Mouse (Mus musculus): ENCODE data around the gene Dhx29. TPM values are rescaled to one million over a fixed set of nuclear protein-coding genes. Genes with fewer than 3 reads are reported as not detected.
A peak's percentile ranks its signal among the peaks of the same experiment; 100 is the strongest.

Gene Dhx29
- polyA plus RNA-seq, 1 experiment: 3.7 TPM

- no peaks in the 10 kb centered on the region for H3K9me3 ChIP-seq
- H3K4me1 ChIP-seq: peaks cover 56% of the 10 kb centered on the region
- TF ChIP-seq FLI1 (IDR thresholded peaks at IDR 0.05; ENCODE audit: low read length) (no peak), GATA1 (IDR thresholded peaks at IDR 0.05; ENCODE audit: borderline replicate concordance, low read length) (no peak)
- peaks cover 31% of the 10 kb centered on the region for H3K36me3 ChIP-seq (replicated peaks; ENCODE audit: low read length)
- peak overlapping the region; percentile 99 for H3K4me3 ChIP-seq (replicated peaks)
- no peaks in the 10 kb centered on the region for H3K27me3 ChIP-seq (replicated peaks)
Observed at GRCm38 (mm10) chr13:112928038-112928668, 899 bp downstream of the Dhx29 start.

DNA sequence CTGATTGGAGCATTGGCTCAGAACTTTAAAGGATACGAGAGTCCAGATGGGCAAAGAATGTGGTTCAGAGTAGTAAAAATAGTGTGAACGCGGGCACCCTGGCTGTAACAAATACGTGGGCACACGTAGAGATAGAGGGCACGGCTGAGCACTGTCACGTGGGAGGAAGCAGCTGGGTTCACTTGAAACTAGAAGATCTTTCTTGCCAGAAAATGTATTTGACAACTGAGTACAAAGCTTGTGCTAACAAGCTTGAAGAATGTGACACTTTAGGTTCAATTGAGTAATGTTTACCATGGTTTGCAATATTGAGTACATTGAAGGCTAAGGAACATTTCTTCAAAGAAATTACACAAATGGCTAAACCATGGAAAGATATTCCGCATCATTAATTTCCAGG lies 10.9 kb downstream of the Dhx29 start:
- no peaks in the 10 kb centered on the region for H3K9me3 ChIP-seq
- peaks cover 93% of the 10 kb centered on the region for H3K36me3 ChIP-seq (replicated peaks; ENCODE audit: low read length)
- TF ChIP-seq FLI1 (IDR thresholded peaks at IDR 0.05; ENCODE audit: low read length): no peak
- TF ChIP-seq GATA1 (IDR thresholded peaks at IDR 0.05; ENCODE audit: borderline replicate concordance, low read length): no peak
- H3K4me3 ChIP-seq (replicated peaks): no peak overlapping the region
- no peaks in the 10 kb centered on the region for H3K27me3 ChIP-seq (replicated peaks)
- H3K4me1 ChIP-seq: no peaks in the 10 kb centered on the region; the same call in 1 of the 2 replicates

DNA sequence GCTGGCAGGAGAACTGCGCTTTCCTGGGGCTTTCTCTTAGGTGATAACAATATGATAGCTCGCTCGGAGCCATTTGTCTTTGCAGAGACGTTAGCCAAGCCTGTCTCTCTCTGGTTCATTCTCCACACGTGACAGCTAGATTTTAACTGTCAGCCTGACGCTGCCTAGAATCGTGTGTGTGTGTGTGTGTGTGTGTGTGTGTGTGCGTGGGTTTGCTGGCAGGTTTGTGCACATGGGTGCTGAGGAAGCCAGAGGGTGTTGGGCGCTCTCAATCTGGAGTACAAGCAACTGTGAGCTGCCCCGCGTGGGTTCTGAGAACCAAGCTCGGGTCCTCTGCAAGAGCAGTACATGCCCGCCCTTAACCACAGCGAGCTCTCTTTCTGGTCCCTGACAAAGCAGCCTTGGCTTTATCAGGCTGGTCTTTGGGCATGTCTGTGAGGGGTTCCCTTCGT lies 14.7 kb downstream of the Dhx29 start:
- Histone ChIP-seq H3K36me3 (replicated peaks; ENCODE audit: low read length) (peaks cover 95% of the 10 kb centered on the region), H3K4me1 (no peaks in the 10 kb centered on the region), H3K4me3 (replicated peaks) (no peak overlapping the region), H3K27me3 (replicated peaks) (no peaks in the 10 kb centered on the region), H3K9me3 (no peaks in the 10 kb centered on the region)
- TF ChIP-seq GATA1 (IDR thresholded peaks at IDR 0.05; ENCODE audit: borderline replicate concordance, low read length): no peak
- TF ChIP-seq FLI1 (IDR thresholded peaks at IDR 0.05; ENCODE audit: low read length): no peak

GRCm38 (mm10) chr13:112945312-112945711 lies 18.1 kb downstream of the Dhx29 start:
- Histone ChIP-seq H3K4me3 (replicated peaks) (no peak overlapping the region), H3K36me3 (replicated peaks; ENCODE audit: low read length) (peaks cover 94% of the 10 kb centered on the region), H3K9me3 (no peaks in the 10 kb centered on the region), H3K4me1 (no peaks in the 10 kb centered on the region), H3K27me3 (replicated peaks) (no peaks in the 10 kb centered on the region)
- no peak for TF ChIP-seq GATA1 (IDR thresholded peaks at IDR 0.05; ENCODE audit: borderline replicate concordance, low read length)
- TF ChIP-seq FLI1 (IDR thresholded peaks at IDR 0.05; ENCODE audit: low read length): no peak

DNA sequence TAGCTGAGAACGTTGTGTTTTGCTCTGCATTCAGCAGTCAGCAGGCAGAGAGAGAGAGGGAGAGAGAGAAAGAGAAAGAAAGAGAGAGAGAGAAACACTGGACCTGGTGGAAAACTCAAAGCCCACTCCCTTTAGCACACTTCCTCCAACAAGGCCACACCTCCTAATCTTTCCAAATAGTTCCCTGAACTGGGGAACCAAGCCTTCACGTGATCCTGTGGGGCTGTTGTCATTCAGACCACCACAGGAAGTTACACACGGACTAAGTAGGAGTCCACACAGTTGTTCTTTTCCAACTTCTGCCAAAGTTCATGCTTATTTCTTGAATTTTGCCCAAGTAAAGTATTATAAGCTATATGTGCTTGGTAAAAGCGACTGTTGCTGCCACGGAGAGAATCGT lies 18.6 kb downstream of the Dhx29 start:
- no peak overlapping the region for H3K4me3 ChIP-seq (replicated peaks)
- H3K4me1 ChIP-seq: peaks cover 4% of the 10 kb centered on the region; the same call in 1 of the 2 replicates
- H3K9me3 ChIP-seq: no peaks in the 10 kb centered on the region
- H3K27me3 ChIP-seq (replicated peaks): no peaks in the 10 kb centered on the region
- H3K36me3 ChIP-seq (replicated peaks; ENCODE audit: low read length): peaks cover 94% of the 10 kb centered on the region
- TF ChIP-seq GATA1 (IDR thresholded peaks at IDR 0.05; ENCODE audit: borderline replicate concordance, low read length): no peak
- TF ChIP-seq FLI1 (IDR thresholded peaks at IDR 0.05; ENCODE audit: low read length): no peak

DNA sequence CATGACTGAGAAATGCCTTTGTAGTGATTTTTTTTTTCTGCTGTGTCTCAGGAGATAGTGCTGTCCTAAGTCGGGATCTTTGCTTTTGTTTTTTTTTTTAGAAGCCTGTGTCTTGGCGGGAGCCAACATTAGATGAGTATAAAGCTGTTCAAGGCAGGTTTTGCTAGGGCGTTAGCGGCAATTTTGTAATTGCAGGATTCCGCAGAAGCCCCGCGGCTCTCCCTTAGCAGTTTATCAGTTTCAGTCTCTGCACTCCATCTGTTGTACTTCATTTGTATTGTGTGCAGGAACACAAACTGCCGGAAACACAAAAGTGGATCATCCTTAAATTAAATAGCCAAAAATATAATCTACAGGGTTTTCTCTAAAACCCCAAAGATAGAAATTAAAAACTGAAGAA lies 26.8 kb downstream of the Dhx29 start:
- peaks cover 95% of the 10 kb centered on the region for H3K36me3 ChIP-seq (replicated peaks; ENCODE audit: low read length)
- no peak overlapping the region for H3K4me3 ChIP-seq (replicated peaks)
- H3K4me1 ChIP-seq: peaks cover 5% of the 10 kb centered on the region; the same call in 1 of the 2 replicates
- no peaks in the 10 kb centered on the region for H3K9me3 ChIP-seq
- H3K27me3 ChIP-seq (replicated peaks): no peaks in the 10 kb centered on the region
- no peak for TF ChIP-seq FLI1 (IDR thresholded peaks at IDR 0.05; ENCODE audit: low read length)
- TF ChIP-seq GATA1 (IDR thresholded peaks at IDR 0.05; ENCODE audit: borderline replicate concordance, low read length): no peak

DNA sequence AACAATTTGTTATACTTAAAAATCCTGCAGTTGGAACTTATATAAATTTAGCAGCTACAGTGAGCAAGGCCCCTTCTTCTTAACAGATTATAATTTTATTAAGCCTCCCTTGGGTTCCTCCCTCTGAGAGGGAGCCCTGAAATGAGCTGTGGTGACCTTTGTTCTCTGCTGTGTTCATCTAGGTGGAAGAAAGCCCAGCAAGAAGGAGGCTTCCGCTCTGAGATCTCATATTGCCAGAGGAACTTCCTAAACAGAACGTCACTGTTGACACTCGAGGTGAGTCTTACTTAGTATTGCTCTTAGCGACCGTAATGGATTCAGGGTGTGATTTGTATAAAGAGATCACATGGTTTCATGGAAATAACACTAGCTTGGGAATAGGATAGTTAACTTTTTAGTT lies 35.8 kb downstream of the Dhx29 start:
- TF ChIP-seq GATA1 (IDR thresholded peaks at IDR 0.05; ENCODE audit: borderline replicate concordance, low read length): no peak
- Histone ChIP-seq H3K9me3 (no peaks in the 10 kb centered on the region), H3K27me3 (replicated peaks) (no peaks in the 10 kb centered on the region), H3K4me1 (no peaks in the 10 kb centered on the region), H3K36me3 (replicated peaks; ENCODE audit: low read length) (peaks cover 97% of the 10 kb centered on the region), H3K4me3 (replicated peaks) (no peak overlapping the region)

- peaks cover 97% of the 10 kb centered on the region for H3K36me3 ChIP-seq (replicated peaks; ENCODE audit: low read length)
Observed at GRCm38 (mm10) chr13:112964421-112964820, 37.2 kb downstream of the Dhx29 start.

GRCm38 (mm10) chr13:112967267-112967666 lies 40.0 kb downstream of the Dhx29 start:
- no peak for TF ChIP-seq FLI1 (IDR thresholded peaks at IDR 0.05; ENCODE audit: low read length)
- no peak for TF ChIP-seq GATA1 (IDR thresholded peaks at IDR 0.05; ENCODE audit: borderline replicate concordance, low read length)
- Histone ChIP-seq H3K36me3 (replicated peaks; ENCODE audit: low read length) (peaks cover 74% of the 10 kb centered on the region), H3K9me3 (no peaks in the 10 kb centered on the region)

More at GRCm38 (mm10) chr13:112964421-112964820, 37.2 kb downstream of the Dhx29 start:
- H3K9me3 ChIP-seq: no peaks in the 10 kb centered on the region
- TF ChIP-seq GATA1 (IDR thresholded peaks at IDR 0.05; ENCODE audit: borderline replicate concordance, low read length): no peak
- TF ChIP-seq FLI1 (IDR thresholded peaks at IDR 0.05; ENCODE audit: low read length): no peak
- H3K27me3 ChIP-seq (replicated peaks): no peaks in the 10 kb centered on the region
- H3K4me3 ChIP-seq (replicated peaks): no peak overlapping the region
- H3K4me1 ChIP-seq: no peaks in the 10 kb centered on the region

DNA sequence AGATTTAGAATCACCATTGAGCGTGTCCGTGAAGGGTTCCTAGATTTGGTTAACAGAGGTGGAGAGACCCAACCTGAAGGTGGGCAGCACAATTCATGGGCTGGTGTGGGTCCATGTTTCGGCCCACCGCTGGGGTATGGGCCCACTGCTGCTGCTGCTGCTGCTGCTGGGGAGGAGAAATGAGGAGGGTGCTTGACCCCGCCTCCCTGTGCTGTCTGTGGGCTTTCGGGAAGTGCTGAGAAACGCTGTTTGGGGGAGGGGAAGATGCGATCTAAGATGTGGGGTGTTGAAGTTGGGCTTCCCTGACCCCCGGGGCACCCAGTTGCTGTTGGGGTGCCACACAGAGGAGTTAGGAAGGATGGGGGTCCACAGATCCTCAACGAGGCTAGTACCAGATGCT lies 49.5 kb downstream of the Dhx29 start:
- H3K36me3 ChIP-seq (replicated peaks; ENCODE audit: low read length): no peaks in the 10 kb centered on the region
- peaks cover 8% of the 10 kb centered on the region for H3K9me3 ChIP-seq
- H3K27me3 ChIP-seq (replicated peaks): peaks cover 52% of the 10 kb centered on the region
- H3K4me3 ChIP-seq (replicated peaks): peak overlapping the region; percentile 28
- no peak for TF ChIP-seq FLI1 (IDR thresholded peaks at IDR 0.05; ENCODE audit: low read length)
- no peak for TF ChIP-seq GATA1 (IDR thresholded peaks at IDR 0.05; ENCODE audit: borderline replicate concordance, low read length)
- H3K4me1 ChIP-seq: peaks cover 4% of the 10 kb centered on the region

More at GRCm38 (mm10) chr13:112967267-112967666, 40.0 kb downstream of the Dhx29 start:
- no peaks in the 10 kb centered on the region for H3K4me1 ChIP-seq
- no peaks in the 10 kb centered on the region for H3K27me3 ChIP-seq (replicated peaks)
- H3K4me3 ChIP-seq (replicated peaks): no peak overlapping the region
